Mouse (Mus musculus) G1E (cell line): ENCODE measurements at regions not wholly inside any gene's neighbourhood (a gene's known extent, or its start where the extent isn't known, plus 50 kb on each side); places are given as distances from the start of the nearest gene placed in this dataset.

Experiments used
- ATAC-seq: 2 replicates; pipeline ENCODE4 v1.8.0; 2016; ENCODE audit warnings: mild to moderate bottlenecking; ENCODE audit not compliant: insufficient number of reproducible peaks, poor library complexity, low FRiP score, severe bottlenecking; ENCODE audit errors: extremely low read depth
- DNase-seq: peaks from one replicate; pipeline ENCODE4 v3.0.0; 2012; ENCODE audit warnings: low spot score
- H3K27me3 ChIP-seq: 2 replicates; pipeline ENCODE4 v1.6.1; 2012; ENCODE audit warnings: mild to moderate bottlenecking, low read length, inconsistent platforms; ENCODE audit not compliant: insufficient read depth
- H3K36me3 ChIP-seq: replicated peaks from 2 replicates; pipeline ENCODE3; 2012; ENCODE audit warnings: mild to moderate bottlenecking, inconsistent platforms
- H3K4me1 ChIP-seq: 2 replicates; pipeline ENCODE4 v1.6.1; 2012; ENCODE audit warnings: low read depth, low read length, inconsistent platforms, mixed read lengths; ENCODE audit not compliant: insufficient read depth
- H3K4me3 ChIP-seq: 2 replicates; pipeline ENCODE4 v1.5.1; 2012; ENCODE audit warnings: low read depth, mild to moderate bottlenecking, inconsistent platforms, low read length, moderate library complexity, mixed read lengths
- H3K9me3 ChIP-seq: replicated peaks from 2 replicates; pipeline ENCODE4 v1.6.1; 2012; ENCODE audit warnings: inconsistent platforms
- CTCF ChIP-seq: IDR thresholded peaks from 2 replicates; pipeline ENCODE4 v1.5.1; 2012; ENCODE audit warnings: low read depth, low read length, inconsistent platforms, mixed read lengths
- GATA1 ChIP-seq: IDR thresholded peaks from 2 replicates; pipeline ENCODE4 v1.6.1; 2012; ENCODE audit warnings: borderline replicate concordance, low read length, inconsistent platforms, mixed read lengths
- GATA2 ChIP-seq: IDR thresholded peaks from 2 replicates; pipeline ENCODE4 v1.6.1; 2012; ENCODE audit warnings: low read depth, low read length, inconsistent platforms, borderline replicate concordance
- POLR2AphosphoS5 ChIP-seq: IDR thresholded peaks from 2 replicates; pipeline ENCODE4 v1.6.1; 2012; ENCODE audit warnings: low read depth, low read length, inconsistent platforms; ENCODE audit not compliant: insufficient replicate concordance
- TAL1 ChIP-seq: conservative IDR thresholded peaks from 2 replicates; pipeline ENCODE4 v1.6.1; 2012; ENCODE audit warnings: low read depth, low read length, inconsistent platforms, mixed read lengths

GRCm38 (mm10) chr7:36352761-36353160 lies 345.2 kb upstream of the Tshz3 start:
- H3K27me3 ChIP-seq, result no peaks in the 10 kb centered on the region
- ATAC-seq, result no peak
- TF ChIP-seq TAL1 (no peak), POLR2AphosphoS5 (no peak), CTCF (no peak), GATA1 (no peak), GATA2 (no peak)
- DNase-seq, result no peak
- no peaks in the 10 kb centered on the region for H3K36me3 ChIP-seq
- H3K4me1 ChIP-seq, result no peaks in the 10 kb centered on the region
- H3K4me3 ChIP-seq, result no peak overlapping the region
- H3K9me3 ChIP-seq, result peaks cover 76% of the 10 kb centered on the region

- ATAC-seq (no peak), DNase-seq (no peak)
- H3K36me3 ChIP-seq, result no peaks in the 10 kb centered on the region
- TF ChIP-seq POLR2AphosphoS5, result no peak
- no peak for TF ChIP-seq GATA1
- TF ChIP-seq TAL1, result no peak
- no peak for TF ChIP-seq GATA2
- TF ChIP-seq CTCF, result no peak
- no peak overlapping the region for H3K4me3 ChIP-seq
- no peaks in the 10 kb centered on the region for H3K4me1 ChIP-seq
- no peaks in the 10 kb centered on the region for H3K27me3 ChIP-seq
- H3K9me3 ChIP-seq, result peaks cover 77% of the 10 kb centered on the region
These were observed 347.3 kb upstream of the Tshz3 start for GRCm38 (mm10) chr7:36350616-36351015.

- Histone ChIP-seq H3K27me3 (no peaks in the 10 kb centered on the region), H3K4me1 (no peaks in the 10 kb centered on the region), H3K4me3 (no peak overlapping the region), H3K9me3 (peaks cover 74% of the 10 kb centered on the region), H3K36me3 (no peaks in the 10 kb centered on the region)
- DNase-seq (no peak), ATAC-seq (no peak)
- no peak for TF ChIP-seq POLR2AphosphoS5
These were observed 349.7 kb upstream of the Tshz3 start for GRCm38 (mm10) chr7:36348195-36348594.

DNA sequence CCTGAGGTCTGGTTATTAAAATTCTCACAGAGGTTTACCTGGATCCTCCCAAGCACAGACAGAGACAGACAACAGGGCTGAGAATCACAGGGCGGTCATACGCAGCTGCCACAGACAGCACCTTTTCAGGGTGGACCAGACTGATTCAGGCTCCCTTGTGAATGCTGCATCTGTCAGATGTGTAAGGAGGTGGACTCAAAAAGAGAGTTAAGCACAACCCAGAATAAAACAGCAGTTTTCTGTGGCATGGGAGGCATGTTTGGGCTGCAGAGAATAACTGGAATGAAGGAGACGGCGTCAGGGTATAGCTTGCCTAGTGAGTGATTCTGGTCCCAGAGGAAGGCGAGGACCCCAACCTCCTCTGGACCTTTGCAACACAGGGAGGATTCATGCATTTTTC lies 363.1 kb upstream of the Tshz3 start:
- no peak for TF ChIP-seq POLR2AphosphoS5
- no peak for TF ChIP-seq GATA2
- TF ChIP-seq GATA1, result no peak
- no peak for TF ChIP-seq TAL1
- no peak for TF ChIP-seq CTCF
- Histone ChIP-seq H3K36me3 (no peaks in the 10 kb centered on the region), H3K4me1 (no peaks in the 10 kb centered on the region), H3K4me3 (no peak overlapping the region), H3K27me3 (no peaks in the 10 kb centered on the region), H3K9me3 (peaks cover 58% of the 10 kb centered on the region)
- DNase-seq, result no peak
- no peak for ATAC-seq

GRCm38 (mm10) chr7:36334091-36334490 lies 363.8 kb upstream of the Tshz3 start:
- H3K9me3 ChIP-seq, result peaks cover 53% of the 10 kb centered on the region
- H3K4me3 ChIP-seq, result no peak overlapping the region
- no peak for ATAC-seq
- H3K27me3 ChIP-seq, result no peaks in the 10 kb centered on the region
- TF ChIP-seq GATA2 (no peak), CTCF (no peak), POLR2AphosphoS5 (no peak), TAL1 (no peak), GATA1 (no peak)
- no peak for DNase-seq
- no peaks in the 10 kb centered on the region for H3K4me1 ChIP-seq
- H3K36me3 ChIP-seq, result no peaks in the 10 kb centered on the region

GRCm38 (mm10) chr7:36332633-36333032 lies 365.3 kb upstream of the Tshz3 start:
- ATAC-seq (no peak), DNase-seq (no peak)
- peaks cover 53% of the 10 kb centered on the region for H3K9me3 ChIP-seq
- no peak overlapping the region for H3K4me3 ChIP-seq
- no peaks in the 10 kb centered on the region for H3K4me1 ChIP-seq
- TF ChIP-seq TAL1, result no peak
- no peak for TF ChIP-seq CTCF
- no peak for TF ChIP-seq GATA1
- no peak for TF ChIP-seq GATA2
- TF ChIP-seq POLR2AphosphoS5, result no peak
- H3K27me3 ChIP-seq, result no peaks in the 10 kb centered on the region
- no peaks in the 10 kb centered on the region for H3K36me3 ChIP-seq

GRCm38 (mm10) chr7:36328141-36328540 lies 369.8 kb upstream of the Tshz3 start:
- DNase-seq, result no peak
- TF ChIP-seq POLR2AphosphoS5, result no peak
- TF ChIP-seq GATA1, result no peak
- no peak for TF ChIP-seq TAL1
- TF ChIP-seq CTCF, result no peak
- no peak for TF ChIP-seq GATA2
- peaks cover 38% of the 10 kb centered on the region for H3K9me3 ChIP-seq
- H3K4me1 ChIP-seq, result no peaks in the 10 kb centered on the region
- no peak for ATAC-seq
- no peak overlapping the region for H3K4me3 ChIP-seq
- no peaks in the 10 kb centered on the region for H3K36me3 ChIP-seq
- no peaks in the 10 kb centered on the region for H3K27me3 ChIP-seq
